Mouse (Mus musculus) myocyte (in vitro differentiated cells): ENCODE measurements around the gene Ppp1cb.

Experiments used
- CEBPB ChIP-seq: IDR thresholded peaks from 2 replicates; pipeline ENCODE4 v1.6.1; 2011; ENCODE audit warnings: mild to moderate bottlenecking, moderate library complexity; ENCODE audit not compliant: poor library complexity, insufficient read depth, severe bottlenecking
- E2F4 ChIP-seq: IDR thresholded peaks from one replicate; pipeline ENCODE4 v1.6.1; 2011; ENCODE audit warnings: mild to moderate bottlenecking, control low read depth, moderate library complexity; ENCODE audit not compliant: insufficient read depth
- MAX ChIP-seq: IDR thresholded peaks from one replicate; pipeline ENCODE4 v1.6.1; 2011; ENCODE audit warnings: low read depth, mild to moderate bottlenecking, control low read depth
- MYOD1 ChIP-seq, 3 experiments: IDR thresholded peaks; one replicate each; pipeline ENCODE4 v1.6.1; 2011; ENCODE audit warnings: control low read depth in 2 of 3, low read depth in 2 of 3, mild to moderate bottlenecking in 2 of 3, moderate library complexity in 1 of 3; ENCODE audit not compliant: insufficient read length in 2 of 3, control insufficient read depth in 1 of 3
- MYOG ChIP-seq, 3 experiments: IDR thresholded peaks; one replicate each; pipeline ENCODE4 v1.6.1; 2011; ENCODE audit warnings: control low read depth in 2 of 3, low read depth in 2 of 3, mild to moderate bottlenecking in 2 of 3; ENCODE audit not compliant: insufficient read length in 2 of 3, control insufficient read depth in 1 of 3, insufficient read depth in 1 of 3
- POLR2A ChIP-seq: IDR thresholded peaks from one replicate; pipeline ENCODE4 v1.6.1; 2011; ENCODE audit warnings: low read depth, mild to moderate bottlenecking, control low read depth, moderate library complexity; ENCODE audit not compliant: insufficient read length
- TCF12 ChIP-seq: IDR thresholded peaks from one replicate; pipeline ENCODE4 v1.6.1; 2011; ENCODE audit warnings: mild to moderate bottlenecking, control low read depth; ENCODE audit not compliant: poor library complexity, insufficient read depth, severe bottlenecking

DNA sequence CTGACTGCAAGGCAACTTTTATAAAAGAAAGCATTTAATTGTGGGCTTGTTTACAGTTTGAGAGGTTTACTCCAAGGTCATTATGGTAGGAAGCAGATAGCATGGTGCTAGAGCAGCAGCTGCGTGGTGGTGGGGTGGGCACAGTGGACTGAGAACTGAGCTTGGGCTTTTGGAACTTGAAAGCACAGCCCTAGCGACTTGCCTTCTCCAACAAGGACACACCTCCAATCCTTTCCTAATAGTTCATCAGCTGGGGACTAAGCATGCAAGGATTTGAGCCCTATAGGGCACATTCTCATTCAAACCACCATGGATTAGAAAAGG, 14.3 kb downstream of the Ppp1cb start:
- TF ChIP-seq POLR2A (no peak), MAX (no peak), MYOD1 (IDR thresholded peaks at IDR 0.05; ENCODE audit: control insufficient read depth in 1 of 3, insufficient read length in 2 of 3, low read depth in 2 of 3) (no peak), E2F4 (no peak), TCF12 (no peak), MYOG (IDR thresholded peaks at IDR 0.05; ENCODE audit: control insufficient read depth in 1 of 3, insufficient read depth in 1 of 3, insufficient read length in 2 of 3, low read depth in 2 of 3) (no peak), CEBPB (no peak)
